Mouse (Mus musculus) left cerebral cortex, postnatal 4 days (tissue): ENCODE results near the gene Cep128. TPM values are rescaled to one million over a fixed set of nuclear protein-coding genes. Genes with fewer than 3 reads are reported as not detected.

ENCODE experiments used
- DNase-seq: peaks from one replicate; pipeline ENCODE4 v3.0.0-alpha.2; 2022
- intact Hi-C: fragments of 180-260 bp; cut with DNase I; formaldehyde crosslinking; loops from one replicate; pipeline ENCODE4 v1.15.1; 2025
- total RNA-seq, 2 experiments: library from RNA; stranded (reverse); gene quantifications; 2 replicates each; pipeline ENCODE4 v1.2.3; 2021

Gene Cep128
- total RNA-seq, 2 experiments from 2014 or later: 6.0 to 6.7 TPM

GRCm38 (mm10) chr12:91185564-91185963 is 198.6 kb downstream of the Cep128 start:
- intact Hi-C loops: no loop called here
- DNase-seq: no peak

GRCm38 (mm10) chr12:91184616-91185015 is 199.6 kb downstream of the Cep128 start:
- intact Hi-C loops: no loop called here
- no peak for DNase-seq

- DNase-seq: no peak
- intact Hi-C loops: no loop called here
Observed at GRCm38 (mm10) chr12:91183928-91184327, 200.3 kb downstream of the Cep128 start.

GRCm38 (mm10) chr12:91183304-91183855 is 200.8 kb downstream of the Cep128 start:
- intact Hi-C loops: no loop called here

GRCm38 (mm10) chr12:91176808-91177526 is 207.2 kb downstream of the Cep128 start:
- no peak for DNase-seq
- intact Hi-C loops: no loop called here

More at GRCm38 (mm10) chr12:91183304-91183855, 200.8 kb downstream of the Cep128 start:
- DNase-seq: no peak

- DNase-seq: no peak
- intact Hi-C loops: no loop called here
Observed at GRCm38 (mm10) chr12:91171613-91172012, 212.6 kb downstream of the Cep128 start.

GRCm38 (mm10) chr12:91161015-91161730 is 223.0 kb downstream of the Cep128 start:
- intact Hi-C loops: no loop called here
- no peak for DNase-seq

- no peak for DNase-seq
- intact Hi-C loops: no loop called here
Observed at GRCm38 (mm10) chr12:91158481-91158880, 225.7 kb downstream of the Cep128 start.

- intact Hi-C loops: no loop called here
- DNase-seq: no peak
Observed at GRCm38 (mm10) chr12:91154052-91154451, 230.2 kb downstream of the Cep128 start.

GRCm38 (mm10) chr12:91149152-91149551 is 235.1 kb downstream of the Cep128 start:
- intact Hi-C loops: no loop called here
- no peak for DNase-seq

GRCm38 (mm10) chr12:91134740-91135517 is 249.3 kb downstream of the Cep128 start:
- intact Hi-C loops: no loop called here

GRCm38 (mm10) chr12:91115054-91115453 is 269.2 kb downstream of the Cep128 start:
- intact Hi-C loops: no loop called here
- no peak for DNase-seq

More at GRCm38 (mm10) chr12:91134740-91135517, 249.3 kb downstream of the Cep128 start:
- no peak for DNase-seq

- no peak for DNase-seq
Observed at GRCm38 (mm10) chr12:91103316-91103715, 280.9 kb downstream of the Cep128 start.

GRCm38 (mm10) chr12:91097869-91098268 is 286.3 kb downstream of the Cep128 start:
- intact Hi-C loops: no loop called here
- DNase-seq: no peak

More at GRCm38 (mm10) chr12:91103316-91103715, 280.9 kb downstream of the Cep128 start:
- intact Hi-C loops: no loop called here

- intact Hi-C loops: no loop called here
Observed at GRCm38 (mm10) chr12:91096197-91096596, 288.0 kb downstream of the Cep128 start.

GRCm38 (mm10) chr12:91088271-91088670 is 295.9 kb downstream of the Cep128 start:
- no peak for DNase-seq
- intact Hi-C loops: no loop called here

More at GRCm38 (mm10) chr12:91096197-91096596, 288.0 kb downstream of the Cep128 start:
- no peak for DNase-seq

- DNase-seq: no peak
- intact Hi-C loops: no loop called here
Observed at GRCm38 (mm10) chr12:91085967-91086366, 298.2 kb downstream of the Cep128 start.

GRCm38 (mm10) chr12:91075600-91075999 is 308.6 kb downstream of the Cep128 start:
- intact Hi-C loops: no loop called here
- no peak for DNase-seq

GRCm38 (mm10) chr12:91070551-91071045 is 313.6 kb downstream of the Cep128 start:
- no peak for DNase-seq
- intact Hi-C loops: no loop called here

GRCm38 (mm10) chr12:91067083-91067441 is 317.1 kb downstream of the Cep128 start:
- intact Hi-C loops: no loop called here
- no peak for DNase-seq
